In genomic region chr8:121117186-121117651, GRCm38 (mm10) we compare ENCODE assay signal across 8 mouse cellular contexts. TPM values are rescaled to one million over a fixed set of nuclear protein-coding genes. Genes with fewer than 3 reads are reported as not detected.
DNase-seq lines count a peak whose midpoint lies in the region; ATAC-seq and TF ChIP-seq lines count a peak whose summit lies in the region.

No protein-coding gene starts in this region.

- no peaks in the 10 kb centered on the region for H3K4me1 ChIP-seq in liver, adult 2 months (ENCODE audit: control insufficient read depth, insufficient read depth, low read length)
- H3K4me1 ChIP-seq in embryonic facial prominence, embryonic 14.5 days (ENCODE audit: control insufficient read depth, insufficient read depth, low read length), result peaks cover 5% of the 10 kb centered on the region
- H3K4me1 ChIP-seq in intestine, postnatal 0 days (replicated peaks; ENCODE audit: control insufficient read depth, insufficient read depth, low read length), result no peaks in the 10 kb centered on the region
- peaks cover 18% of the 10 kb centered on the region for H3K4me1 ChIP-seq in neural tube, embryonic 13.5 days (replicated peaks)

- WGBS in liver, adult 2 months, result 3% methylated on average over 62 of the region's 62 CpGs
- WGBS in embryonic facial prominence, embryonic 14.5 days, result 1% methylated on average over 20 of the region's 62 CpGs
- 2% methylated on average over 53 of the region's 62 CpGs for WGBS in intestine, postnatal 0 days
- WGBS in neural tube, embryonic 13.5 days, result under 1% methylated on average over 62 of the region's 62 CpGs

- H3K9me3 ChIP-seq in embryonic facial prominence, embryonic 14.5 days (ENCODE audit: control insufficient read depth, low read length), result no peaks in the 10 kb centered on the region
- no peaks in the 10 kb centered on the region for H3K9me3 ChIP-seq in intestine, postnatal 0 days (ENCODE audit: control insufficient read depth)
- no peaks in the 10 kb centered on the region for H3K9me3 ChIP-seq in neural tube, embryonic 13.5 days

- no peak for ATAC-seq in embryonic facial prominence, embryonic 14.5 days (ENCODE audit: low read depth)
- no peak for ATAC-seq in intestine, postnatal 0 days
- ATAC-seq in neural tube, embryonic 13.5 days (ENCODE audit: low read depth), result no peak

- DNase-seq in liver, adult 2 months (ENCODE audit: extremely low read depth, low read depth, low spot score), result no peak
- DNase-seq in liver, result no peak
- no peak for DNase-seq in embryonic facial prominence, embryonic 14.5 days (ENCODE audit: low spot score)
- DNase-seq in urinary bladder, adult 2 months (ENCODE audit: low spot score), result no peak
- DNase-seq in frontal cortex, postnatal 14 days (ENCODE audit: low spot score in 2 of 2), result no peak
- no peak for DNase-seq in ovary, postnatal 36 days (ENCODE audit: low spot score)

- no peak for TF ChIP-seq CTCF in liver, adult 2 months (IDR thresholded peaks at IDR 0.05; ENCODE audit: low read depth, low read length)
- TF ChIP-seq CTCF in intestine, postnatal 0 days (IDR thresholded peaks at IDR 0.05; ENCODE audit: low read depth), result no peak

- no peak for TF ChIP-seq POLR2A in liver, adult 2 months (IDR thresholded peaks at IDR 0.05; ENCODE audit: extremely low read depth, insufficient read depth, low read length)

- H3K79me2 ChIP-seq in liver, adult 2 months (ENCODE audit: control insufficient read depth, insufficient read depth, low read length), result no peaks in the 10 kb centered on the region

- H3K27me3 ChIP-seq in liver, adult 2 months (ENCODE audit: control insufficient read depth, insufficient read depth, low read length), result peaks cover 34% of the 10 kb centered on the region
- peaks cover 86% of the 10 kb centered on the region for H3K27me3 ChIP-seq in embryonic facial prominence, embryonic 14.5 days (replicated peaks; ENCODE audit: control insufficient read depth, insufficient read depth, low read length)
- H3K27me3 ChIP-seq in intestine, postnatal 0 days (replicated peaks; ENCODE audit: control insufficient read depth, insufficient read depth, low read length), result peaks cover 93% of the 10 kb centered on the region
- H3K27me3 ChIP-seq in neural tube, embryonic 13.5 days, result peaks cover 97% of the 10 kb centered on the region

- H3K4me2 ChIP-seq in embryonic facial prominence, embryonic 14.5 days (ENCODE audit: low read depth, low read length), result peak overlapping the region; percentile 91
- peak overlapping the region; percentile 91 for H3K4me2 ChIP-seq in intestine, postnatal 0 days (replicated peaks; ENCODE audit: low read depth)
- H3K4me2 ChIP-seq in neural tube, embryonic 13.5 days, result peak overlapping the region; percentile 59

- H3K36me3 ChIP-seq in liver, adult 2 months (ENCODE audit: control insufficient read depth, insufficient read depth, low read length), result no peaks in the 10 kb centered on the region
- no peaks in the 10 kb centered on the region for H3K36me3 ChIP-seq in embryonic facial prominence, embryonic 14.5 days (ENCODE audit: control insufficient read depth, insufficient read depth, low read length)
- no peaks in the 10 kb centered on the region for H3K36me3 ChIP-seq in intestine, postnatal 0 days (ENCODE audit: control insufficient read depth, insufficient read depth)
- H3K36me3 ChIP-seq in neural tube, embryonic 13.5 days, result no peaks in the 10 kb centered on the region

- H3K9ac ChIP-seq in liver, adult 2 months (ENCODE audit: low read depth, low read length), result no peak overlapping the region
- H3K9ac ChIP-seq in embryonic facial prominence, embryonic 14.5 days (ENCODE audit: low read depth, low read length), result peak overlapping the region; percentile 77
- H3K9ac ChIP-seq in intestine, postnatal 0 days (ENCODE audit: low read depth, low read length), result no peak overlapping the region
- H3K9ac ChIP-seq in neural tube, embryonic 13.5 days, result peak overlapping the region; percentile 61

- H3K4me3 ChIP-seq in liver, adult 2 months (ENCODE audit: insufficient read depth, low read depth, low read length), result peak overlapping the region; percentile 17; the same call in 1 of the 2 replicates
- peak overlapping the region; percentile 59 for H3K4me3 ChIP-seq in embryonic facial prominence, embryonic 14.5 days (ENCODE audit: low read depth, low read length)
- H3K4me3 ChIP-seq in intestine, postnatal 0 days (ENCODE audit: low read depth, low read length), result peak overlapping the region; percentile 50
- H3K4me3 ChIP-seq in neural tube, embryonic 13.5 days, result peak overlapping the region; percentile 41

- H3K27ac ChIP-seq in liver, adult 2 months (replicated peaks; ENCODE audit: insufficient read depth, low read depth, low read length), result no peak overlapping the region
- peak overlapping the region; percentile 52 for H3K27ac ChIP-seq in embryonic facial prominence, embryonic 14.5 days (replicated peaks; ENCODE audit: low read depth, low read length)
- H3K27ac ChIP-seq in intestine, postnatal 0 days (ENCODE audit: low read depth, low read length), result no peak overlapping the region
- peak overlapping the region; percentile 73 for H3K27ac ChIP-seq in neural tube, embryonic 13.5 days (replicated peaks)

RNA-seq across cellular contexts. Expression of gene Foxc2, which starts 1.2 kb away (rescaled TPM):
- total RNA-seq in liver, adult 2 months (2014; rRNA removed), result 0.07 TPM in 1 of 2 replicates, not detected in the other
- 0.06 and 0.07 TPM in 2 replicates for polyA plus RNA-seq in liver, adult 2 months (2012; rRNA removed)
- 7.4 and 9.4 TPM in 2 replicates for polyA plus RNA-seq in embryonic facial prominence, embryonic 14.5 days (2014; fragmentation: Nextera tagmentation; extraction: Ambion mirVana)
- polyA plus RNA-seq in intestine, postnatal 0 days (2015; fragmentation: Nextera tagmentation; extraction: Ambion mirVana), result 0.48 and 0.60 TPM in 2 replicates
- 6.5 and 7.6 TPM in 2 replicates for polyA plus RNA-seq in neural tube, embryonic 13.5 days (2015; fragmentation: Nextera tagmentation; extraction: Ambion mirVana)
- polyA plus RNA-seq in urinary bladder, adult 2 months (2012; rRNA removed), result 0.47 and 1.0 TPM in 2 replicates

RNA-seq across cellular contexts. Expression of gene Mthfsd, which starts 9.0 kb away (rescaled TPM):
- 23.6 and 29.5 TPM in 2 replicates for total RNA-seq in liver, adult 2 months (2014; rRNA removed)
- 22.7 and 29.8 TPM in 2 replicates for polyA plus RNA-seq in liver, adult 2 months (2012; rRNA removed)
- 46.1 and 56.7 TPM in 2 replicates for polyA plus RNA-seq in embryonic facial prominence, embryonic 14.5 days (2014; fragmentation: Nextera tagmentation; extraction: Ambion mirVana)
- polyA plus RNA-seq in intestine, postnatal 0 days (2015; fragmentation: Nextera tagmentation; extraction: Ambion mirVana), result 24.9 and 25.1 TPM in 2 replicates
- 50.6 and 53.8 TPM in 2 replicates for polyA plus RNA-seq in neural tube, embryonic 13.5 days (2015; fragmentation: Nextera tagmentation; extraction: Ambion mirVana)
- polyA plus RNA-seq in urinary bladder, adult 2 months (2012; rRNA removed), result 95.5 and 139 TPM in 2 replicates

RNA-seq across cellular contexts. Expression of gene Foxl1, which starts 10.5 kb away (rescaled TPM):
- not detected in 2 replicates for total RNA-seq in liver, adult 2 months (2014; rRNA removed)
- polyA plus RNA-seq in liver, adult 2 months (2012; rRNA removed), result not detected in 2 replicates
- polyA plus RNA-seq in embryonic facial prominence, embryonic 14.5 days (2014; fragmentation: Nextera tagmentation; extraction: Ambion mirVana), result 0.32 and 0.96 TPM in 2 replicates
- polyA plus RNA-seq in intestine, postnatal 0 days (2015; fragmentation: Nextera tagmentation; extraction: Ambion mirVana), result 2.6 and 2.8 TPM in 2 replicates
- polyA plus RNA-seq in neural tube, embryonic 13.5 days (2015; fragmentation: Nextera tagmentation; extraction: Ambion mirVana), result 0.70 and 0.84 TPM in 2 replicates
- 3.4 and 5.0 TPM in 2 replicates for polyA plus RNA-seq in urinary bladder, adult 2 months (2012; rRNA removed)

RNA-seq across cellular contexts. Expression of gene Foxf1, which starts 33.0 kb away (rescaled TPM):
- total RNA-seq in liver, adult 2 months (2014; rRNA removed), result 1.3 and 1.4 TPM in 2 replicates
- polyA plus RNA-seq in liver, adult 2 months (2012; rRNA removed), result 3.1 and 3.4 TPM in 2 replicates
- polyA plus RNA-seq in embryonic facial prominence, embryonic 14.5 days (2014; fragmentation: Nextera tagmentation; extraction: Ambion mirVana), result 7.0 and 7.6 TPM in 2 replicates
- 49.8 and 50.1 TPM in 2 replicates for polyA plus RNA-seq in intestine, postnatal 0 days (2015; fragmentation: Nextera tagmentation; extraction: Ambion mirVana)
- polyA plus RNA-seq in neural tube, embryonic 13.5 days (2015; fragmentation: Nextera tagmentation; extraction: Ambion mirVana), result 1.2 and 2.1 TPM in 2 replicates
- polyA plus RNA-seq in urinary bladder, adult 2 months (2012; rRNA removed), result 104 and 117 TPM in 2 replicates

Comparison
In these comparisons a context has a peak if more than half of its experiments do, and no peak if none do; other contexts are left out.
1. H3K27ac ChIP-seq: peak in embryonic facial prominence, embryonic 14.5 days (single experiment) and neural tube, embryonic 13.5 days (single experiment); none in liver, adult 2 months (single experiment) and intestine, postnatal 0 days (single experiment).
2. H3K9ac ChIP-seq: peak in embryonic facial prominence, embryonic 14.5 days (single experiment) and neural tube, embryonic 13.5 days (single experiment); none in liver, adult 2 months (single experiment) and intestine, postnatal 0 days (single experiment).
3. Peak in every context shown above with its lines, with median percentiles within 50 percentile points of each other: H3K4me3 ChIP-seq and H3K4me2 ChIP-seq.